Mouse (Mus musculus) spleen, embryonic (tissue): ENCODE measurements at regions not wholly inside any gene's neighbourhood (a gene's known extent, or its start where the extent isn't known, plus 50 kb on each side); places are given as distances from the start of the nearest gene placed in this dataset.

ENCODE experiments used
- CTCF ChIA-PET: fragments of 350-600 bp; sonication (Branson Sonifier 250); formaldehyde crosslinking; loops from one replicate; lab custom pipeline; 2022; lab: Charles Lee

- CTCF ChIA-PET, result no interaction called here
Measured at GRCm38 (mm10) chr2:93135324-93135723, 52.0 kb upstream of the Trp53i11 start.

DNA sequence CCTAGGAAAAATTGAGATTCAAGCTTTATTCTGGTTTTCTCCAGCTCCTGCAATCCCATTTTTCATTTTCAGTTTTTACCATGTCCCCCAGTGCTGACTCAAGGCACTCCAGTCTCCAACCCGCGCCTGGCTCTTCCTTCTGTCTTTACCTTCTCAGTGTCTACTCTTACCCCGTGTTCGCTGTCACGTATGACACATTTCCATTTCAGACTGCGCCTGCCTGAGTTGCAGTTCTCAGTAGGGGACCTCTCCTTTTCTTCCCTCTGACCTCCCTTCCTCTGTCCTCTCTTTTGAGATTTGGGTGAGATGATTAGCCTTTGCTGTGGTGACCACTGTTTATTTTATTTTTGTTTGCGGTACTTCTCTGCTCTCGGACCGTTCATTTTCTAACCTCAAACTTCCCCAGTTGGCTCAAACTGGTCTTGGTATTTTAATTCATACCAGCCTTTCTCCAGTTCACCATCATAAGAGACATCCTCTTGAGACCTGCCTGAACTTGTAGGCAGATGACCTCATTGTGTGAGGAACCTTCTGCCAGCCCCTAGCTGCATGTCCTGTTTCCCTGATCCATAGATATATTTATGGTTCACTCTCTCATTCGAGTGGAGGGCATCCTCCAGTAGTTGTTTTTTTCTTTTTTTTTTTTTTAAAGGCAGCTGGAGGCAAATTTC is 53.9 kb upstream of the Trp53i11 start:
- CTCF ChIA-PET, result no interaction called here

DNA sequence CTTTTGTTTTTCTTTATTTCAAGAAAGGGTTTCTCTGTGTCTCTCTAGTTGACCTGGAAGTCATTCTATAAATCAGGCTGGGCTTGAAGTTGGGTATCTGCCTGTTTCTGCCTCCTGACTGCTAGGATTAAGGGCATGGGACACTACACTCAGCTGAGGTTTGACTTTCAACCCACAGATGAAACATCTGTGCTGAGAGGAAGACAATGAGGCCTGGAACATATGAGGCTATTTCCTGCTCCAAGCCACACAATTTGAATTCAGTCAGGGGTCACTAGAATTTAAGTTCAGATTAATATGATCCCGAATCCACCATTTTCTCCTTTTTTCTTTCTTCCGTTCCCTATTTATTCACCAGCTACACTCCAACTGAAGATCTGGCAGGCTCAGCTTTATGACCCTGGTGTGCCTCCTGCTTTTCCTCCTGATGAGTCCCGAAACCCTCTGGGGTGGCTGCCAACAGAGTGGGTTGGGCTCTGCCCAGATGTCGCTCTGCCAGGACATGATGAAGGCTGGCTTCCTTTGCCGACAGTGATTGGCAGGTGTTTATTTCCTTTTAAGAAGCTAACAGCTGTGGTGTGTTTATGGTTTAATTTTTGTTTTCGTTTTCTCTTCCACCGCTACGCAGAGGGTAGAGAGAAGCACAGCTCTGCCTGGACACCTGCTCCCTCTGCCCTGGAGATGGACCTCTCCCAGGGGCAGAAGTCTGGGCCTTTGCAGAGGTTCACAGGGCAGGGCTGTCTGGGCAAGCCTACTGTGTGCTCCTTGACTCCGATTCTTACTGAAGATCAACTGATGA is 55.3 kb upstream of the Trp53i11 start:
- CTCF ChIA-PET, result interaction anchor here (1.1 to 1.3 kb wide), 2 partner anchors 60 to 67 kb away, joined by 3 read pairs; no protein-coding TSS in a partner anchor

GRCm38 (mm10) chr2:93131236-93131635 is 56.1 kb upstream of the Trp53i11 start:
- CTCF ChIA-PET, result interaction anchor here (0.6 to 1.3 kb wide), 3 partner anchors 25 to 68 kb away, joined by 3 to 7 read pairs (median 3); no protein-coding TSS in a partner anchor

- CTCF ChIA-PET, result no interaction called here
Measured at GRCm38 (mm10) chr2:93129176-93129575, 58.2 kb upstream of the Trp53i11 start.

GRCm38 (mm10) chr2:93126595-93127165 is 60.7 kb upstream of the Trp53i11 start:
- CTCF ChIA-PET, result interaction anchor here (0.5 kb wide), 1 partner anchor 64 kb away, joined by 3 read pairs; no protein-coding TSS in a partner anchor

GRCm38 (mm10) chr2:93126112-93126511 is 61.2 kb upstream of the Trp53i11 start:
- CTCF ChIA-PET, result interaction anchor here (0.5 kb wide), 1 partner anchor 64 kb away, joined by 3 read pairs; no protein-coding TSS in a partner anchor

DNA sequence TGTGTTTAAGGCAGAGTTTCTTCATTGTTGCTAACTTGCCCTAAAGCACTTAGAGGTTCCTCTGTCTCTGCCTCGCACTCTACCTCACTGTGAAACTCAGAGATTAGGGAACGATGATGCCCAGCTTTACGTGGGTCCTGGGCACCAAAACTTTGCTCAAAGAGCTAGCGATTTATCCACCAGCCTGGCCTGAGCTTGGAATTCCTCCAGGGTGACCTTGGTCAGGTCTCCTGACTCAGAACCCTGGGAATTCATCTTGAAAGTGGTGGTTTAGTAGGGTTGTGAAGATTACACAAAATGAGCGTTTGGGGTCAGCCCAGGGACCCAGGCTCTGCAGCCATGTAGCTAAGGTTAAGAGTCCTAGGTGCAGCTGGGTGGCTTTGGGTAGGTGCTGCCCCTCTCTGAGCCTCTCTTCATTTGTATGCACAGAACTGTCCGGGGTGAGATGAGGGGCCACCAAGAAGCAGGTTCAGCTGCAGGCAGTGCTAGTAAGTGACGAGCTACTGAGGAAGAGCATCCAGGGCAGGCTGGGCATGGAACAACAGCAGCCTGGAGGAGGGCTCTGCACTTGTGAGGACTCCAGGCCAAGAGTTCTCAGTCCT is 62.4 kb upstream of the Trp53i11 start:
- CTCF ChIA-PET, result no interaction called here

DNA sequence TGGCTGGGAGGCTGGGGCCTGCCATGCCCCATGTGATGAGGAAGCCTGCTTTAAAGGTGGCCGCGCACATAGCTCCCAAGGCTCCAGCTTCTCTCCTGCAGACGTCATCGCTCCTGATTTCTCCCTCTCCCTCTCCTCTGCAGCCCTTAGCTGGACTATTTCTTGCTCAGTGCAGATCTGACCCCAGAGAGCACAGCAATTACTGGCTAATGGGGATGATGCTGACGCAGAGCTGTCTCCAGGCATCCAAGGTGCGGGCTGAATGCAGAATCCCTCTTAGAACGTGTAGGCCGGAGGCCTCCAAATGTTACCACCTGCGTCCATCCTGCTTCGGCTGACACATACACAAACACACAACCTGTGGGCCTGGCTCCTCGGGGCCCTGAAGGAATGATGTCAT is 63.5 kb upstream of the Trp53i11 start:
- CTCF ChIA-PET, result no interaction called here

DNA sequence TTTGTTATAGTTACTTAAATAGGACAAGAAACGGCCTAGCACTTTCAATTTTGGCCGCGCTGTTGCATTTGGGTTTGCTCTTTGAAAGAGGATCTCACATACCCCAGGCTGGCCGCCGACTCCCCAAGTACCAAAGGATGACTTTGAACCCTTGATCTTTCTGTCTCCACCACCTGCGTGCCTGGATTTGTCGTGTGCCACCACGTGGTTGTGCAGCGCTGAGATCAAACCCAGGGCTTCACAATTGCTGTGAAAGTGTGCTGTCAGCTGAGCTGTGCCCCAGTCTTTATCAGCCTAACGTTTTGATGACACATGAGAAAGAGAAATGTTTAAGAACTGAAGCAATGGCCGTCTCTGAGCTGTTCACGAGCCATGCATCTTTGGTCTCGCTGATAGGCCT is 67.0 kb upstream of the Trp53i11 start:
- CTCF ChIA-PET, result no interaction called here

GRCm38 (mm10) chr2:93119001-93119400 is 68.3 kb upstream of the Trp53i11 start:
- CTCF ChIA-PET, result interaction anchor here (0.7 kb wide), 1 partner anchor 203 kb away, joined by 3 read pairs; no protein-coding TSS in a partner anchor

- CTCF ChIA-PET, result no interaction called here
Measured at GRCm38 (mm10) chr2:93115303-93115702, 69.3 kb upstream of the Prdm11 start.

DNA sequence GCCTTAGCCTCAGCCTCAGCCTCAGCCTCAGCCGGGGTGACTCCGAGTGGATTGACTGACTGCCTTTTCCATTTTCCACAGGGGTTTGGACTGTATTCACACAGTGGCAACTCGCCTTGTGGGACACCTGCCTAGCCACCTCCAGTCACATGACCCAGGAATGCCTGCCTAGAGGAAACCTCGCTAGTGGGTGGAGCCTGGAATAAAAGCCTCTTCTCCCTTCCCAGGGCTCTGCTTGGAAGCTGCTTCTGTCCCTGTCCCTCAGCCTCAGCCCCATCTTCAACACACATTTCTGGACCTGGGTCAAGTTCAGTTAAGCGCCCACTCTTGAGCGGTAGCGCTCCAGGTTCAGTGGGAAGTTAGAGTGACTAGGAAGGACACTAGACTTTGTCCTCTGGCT is 68.0 kb upstream of the Prdm11 start:
- CTCF ChIA-PET, result no interaction called here

- CTCF ChIA-PET, result interaction anchor here (0.6 kb wide), 1 partner anchor 9 kb away, joined by 7 read pairs; no protein-coding TSS in a partner anchor
Measured at GRCm38 (mm10) chr2:93112320-93112719, 66.4 kb upstream of the Prdm11 start.

- CTCF ChIA-PET, result no interaction called here
Measured at GRCm38 (mm10) chr2:93110898-93111297, 64.9 kb upstream of the Prdm11 start.

DNA sequence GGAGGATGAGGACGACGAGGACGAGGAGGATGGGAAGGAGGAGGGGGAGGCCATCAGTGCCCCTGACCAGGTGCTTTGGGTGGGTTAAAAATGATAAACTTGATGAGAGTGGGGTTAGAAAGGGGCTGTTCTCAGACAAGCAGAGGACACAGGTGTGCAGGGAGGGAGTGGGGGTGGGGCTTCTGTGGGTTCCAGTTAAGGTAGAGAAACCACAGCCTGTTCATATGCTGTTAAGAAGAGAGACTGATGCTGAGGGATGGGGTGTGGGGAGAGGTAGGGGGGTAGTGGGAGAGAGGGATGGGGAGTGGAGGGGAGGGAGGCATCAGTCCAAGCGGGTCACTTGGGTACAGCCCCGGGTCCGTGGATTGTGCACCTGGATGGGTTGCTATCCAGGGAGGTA is 60.6 kb upstream of the Prdm11 start:
- CTCF ChIA-PET, result no interaction called here

- CTCF ChIA-PET, result no interaction called here
Measured at GRCm38 (mm10) chr2:93101991-93102390, 56.0 kb upstream of the Prdm11 start.

GRCm38 (mm10) chr2:93099780-93100179 is 53.8 kb upstream of the Prdm11 start:
- CTCF ChIA-PET, result no interaction called here

DNA sequence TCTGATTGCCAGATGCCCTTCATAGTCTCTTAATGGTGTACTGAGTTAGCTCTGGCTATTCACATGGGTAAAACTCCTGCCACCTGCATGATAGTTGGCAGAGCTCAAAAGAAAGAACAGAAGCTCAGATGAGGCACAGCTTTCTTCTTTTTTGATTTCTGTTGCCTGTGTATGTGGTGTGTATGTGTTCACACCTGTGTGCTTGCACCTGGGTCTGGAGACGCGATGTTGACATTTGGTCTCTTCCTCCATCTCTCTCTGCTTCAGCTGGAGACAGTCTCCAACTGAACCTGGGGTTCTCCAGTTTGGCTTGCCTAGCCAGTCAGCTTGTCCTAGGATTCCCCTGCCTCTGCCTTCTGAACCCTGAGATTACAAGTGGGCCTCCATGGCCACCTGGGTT is 51.0 kb upstream of the Prdm11 start:
- CTCF ChIA-PET, result interaction anchor here (0.6 kb wide), 1 partner anchor 26 kb away, joined by 6 read pairs; no protein-coding TSS in a partner anchor

GRCm38 (mm10) chr2:93096078-93096729 is 50.2 kb upstream of the Prdm11 start:
- CTCF ChIA-PET, result interaction anchor here (0.6 kb wide), 1 partner anchor 25 kb away, joined by 6 read pairs; no protein-coding TSS in a partner anchor
